Mouse (Mus musculus): ENCODE data around the gene Pias3. TPM values are rescaled to one million over a fixed set of nuclear protein-coding genes. Genes with fewer than 3 reads are reported as not detected.

Pias3 gene
- polyA plus RNA-seq, 1 experiment from 2014 or later, result 42.9 TPM

- H3K9me3 ChIP-seq, result no peaks in the 10 kb centered on the region
- no peak overlapping the region for H3K9ac ChIP-seq
- peaks cover 55% of the 10 kb centered on the region for H3K36me3 ChIP-seq
- no peak overlapping the region for H3K27ac ChIP-seq
- H3K27me3 ChIP-seq (replicated peaks), result 0 out of 2 replicates have a peak, but pooled peaks cover 5% of the 10 kb centered on the region
- peak overlapping the region; percentile 84; the same call in 1 of the 2 replicates for H3K4me2 ChIP-seq (replicated peaks)
- H3K4me3 ChIP-seq, result no peak overlapping the region
- peaks cover 5% of the 10 kb centered on the region; the same call in 1 of the 2 replicates for H3K4me1 ChIP-seq
- peak; percentile 15; the same call in 1 of the 2 replicates for ATAC-seq (ENCODE audit: low FRiP score, low read depth)
- WGBS, result 53% methylated on average over 2 of the region's 2 CpGs
Observed at GRCm38 (mm10) chr3:96708684-96709064, 12.5 kb downstream of the Pias3 start.

GRCm38 (mm10) chr3:96714286-96714685 lies 18.1 kb downstream of the Pias3 start:
- H3K27ac ChIP-seq, result no peak overlapping the region
- peaks cover 77% of the 10 kb centered on the region for H3K36me3 ChIP-seq
- H3K4me1 ChIP-seq, result no peaks in the 10 kb centered on the region
- no peak overlapping the region for H3K4me3 ChIP-seq
- H3K4me2 ChIP-seq (replicated peaks), result no peak overlapping the region
- WGBS, result 96% methylated on average over 5 of the region's 5 CpGs
- no peak for ATAC-seq (ENCODE audit: low FRiP score, low read depth)
- no peaks in the 10 kb centered on the region for H3K27me3 ChIP-seq (replicated peaks)
- H3K9ac ChIP-seq, result no peak overlapping the region
- no peaks in the 10 kb centered on the region for H3K9me3 ChIP-seq

GRCm38 (mm10) chr3:96715854-96716253 lies 19.7 kb downstream of the Pias3 start:
- no peak overlapping the region for H3K4me2 ChIP-seq (replicated peaks)
- peaks cover 68% of the 10 kb centered on the region for H3K36me3 ChIP-seq
- ATAC-seq (ENCODE audit: low FRiP score, low read depth), result no peak
- no peaks in the 10 kb centered on the region for H3K4me1 ChIP-seq
- WGBS, result 70% methylated on average over 2 of the region's 2 CpGs
- no peak overlapping the region for H3K27ac ChIP-seq
- H3K4me3 ChIP-seq, result no peak overlapping the region
- no peaks in the 10 kb centered on the region for H3K27me3 ChIP-seq (replicated peaks)
- H3K9ac ChIP-seq, result no peak overlapping the region
- no peaks in the 10 kb centered on the region for H3K9me3 ChIP-seq

GRCm38 (mm10) chr3:96719173-96719572 lies 23.0 kb downstream of the Pias3 start:
- 37% methylated on average over 14 of the region's 14 CpGs for WGBS
- no peak overlapping the region for H3K4me2 ChIP-seq (replicated peaks)
- no peak for ATAC-seq (ENCODE audit: low FRiP score, low read depth)
- no peaks in the 10 kb centered on the region for H3K4me1 ChIP-seq
- H3K27ac ChIP-seq, result no peak overlapping the region
- no peaks in the 10 kb centered on the region for H3K9me3 ChIP-seq
- H3K36me3 ChIP-seq, result peaks cover 63% of the 10 kb centered on the region
- no peaks in the 10 kb centered on the region for H3K27me3 ChIP-seq (replicated peaks)
- H3K4me3 ChIP-seq, result no peak overlapping the region
- no peak overlapping the region for H3K9ac ChIP-seq

- WGBS, result under 1% methylated on average over 52 of the region's 52 CpGs
- Histone ChIP-seq H3K27me3 (replicated peaks) (no peaks in the 10 kb centered on the region), H3K27ac (peak within 1 kb of the TSS; percentile 32; the same call in 1 of the 2 replicates), H3K4me2 (replicated peaks) (peak within 1 kb of the TSS; percentile 78), H3K4me1 (peaks cover 26% of the 10 kb centered on the region), H3K4me3 (peak within 1 kb of the TSS; percentile 85), H3K9me3 (no peaks in the 10 kb centered on the region), H3K9ac (peak within 1 kb of the TSS; percentile 87), H3K36me3 (peaks cover 13% of the 10 kb centered on the region)
- ATAC-seq (ENCODE audit: low FRiP score, low read depth), result peak; percentile 99
Observed at GRCm38 (mm10) chr3:96727343-96727827, 31.2 kb downstream of the Pias3 start, which contains the start of the genes Polr3c and Rnf115. Polr3c (minus strand) TSS chr3:96727628. Rnf115 (plus strand) TSS chr3:96727664.

GRCm38 (mm10) chr3:96727828-96728633 lies 31.8 kb downstream of the Pias3 start:
- peak overlapping the region; percentile 78 for H3K4me2 ChIP-seq (replicated peaks)
- H3K4me3 ChIP-seq, result peak overlapping the region; percentile 85
- no peaks in the 10 kb centered on the region for H3K9me3 ChIP-seq
- H3K36me3 ChIP-seq, result peaks cover 7% of the 10 kb centered on the region
- under 1% methylated on average over 42 of the region's 42 CpGs for WGBS
- peak overlapping the region; percentile 87 for H3K9ac ChIP-seq
- no peak; the same call in 1 of the 2 replicates for ATAC-seq (ENCODE audit: low FRiP score, low read depth)
- no peaks in the 10 kb centered on the region for H3K27me3 ChIP-seq (replicated peaks)
- peaks cover 26% of the 10 kb centered on the region for H3K4me1 ChIP-seq
- peak overlapping the region; percentile 32; the same call in 1 of the 2 replicates for H3K27ac ChIP-seq

GRCm38 (mm10) chr3:96728634-96729402 lies 32.6 kb downstream of the Pias3 start:
- H3K27ac ChIP-seq, result no peak overlapping the region
- H3K36me3 ChIP-seq, result no peaks in the 10 kb centered on the region
- no peaks in the 10 kb centered on the region for H3K9me3 ChIP-seq
- peaks cover 26% of the 10 kb centered on the region for H3K4me1 ChIP-seq
- 58% methylated on average over 7 of the region's 7 CpGs for WGBS
- H3K4me2 ChIP-seq (replicated peaks), result peak overlapping the region; percentile 78
- no peak for ATAC-seq (ENCODE audit: low FRiP score, low read depth)
- H3K4me3 ChIP-seq, result peak overlapping the region; percentile 85
- 0 out of 2 replicates have a peak overlapping the region, but pooled peaks have one; percentile 3 for H3K9ac ChIP-seq
- H3K27me3 ChIP-seq (replicated peaks), result no peaks in the 10 kb centered on the region

- Histone ChIP-seq H3K36me3 (no peaks in the 10 kb centered on the region), H3K4me2 (replicated peaks) (peak overlapping the region; percentile 78; the same call in 1 of the 2 replicates), H3K27me3 (replicated peaks) (no peaks in the 10 kb centered on the region), H3K4me1 (peaks cover 26% of the 10 kb centered on the region), H3K9ac (no peak overlapping the region), H3K9me3 (no peaks in the 10 kb centered on the region), H3K27ac (no peak overlapping the region), H3K4me3 (no peak overlapping the region)
- ATAC-seq (ENCODE audit: low FRiP score, low read depth), result no peak
- 76% methylated on average over 3 of the region's 3 CpGs for WGBS
Observed at GRCm38 (mm10) chr3:96729403-96729784, 33.2 kb downstream of the Pias3 start.

GRCm38 (mm10) chr3:96730785-96731184 lies 34.6 kb downstream of the Pias3 start:
- 75% methylated on average over 5 of the region's 5 CpGs for WGBS
- no peak overlapping the region for H3K4me3 ChIP-seq

GRCm38 (mm10) chr3:96733984-96734383 lies 37.8 kb downstream of the Pias3 start:
- WGBS, result 94% methylated on average over 1 of the region's 1 CpGs
- Histone ChIP-seq H3K4me1 (peaks cover 12% of the 10 kb centered on the region), H3K4me2 (replicated peaks) (no peak overlapping the region), H3K4me3 (no peak overlapping the region), H3K36me3 (no peaks in the 10 kb centered on the region), H3K9ac (no peak overlapping the region), H3K9me3 (no peaks in the 10 kb centered on the region), H3K27ac (no peak overlapping the region), H3K27me3 (replicated peaks) (no peaks in the 10 kb centered on the region)
- ATAC-seq (ENCODE audit: low FRiP score, low read depth), result no peak

More at GRCm38 (mm10) chr3:96730785-96731184, 34.6 kb downstream of the Pias3 start:
- peaks cover 26% of the 10 kb centered on the region for H3K4me1 ChIP-seq
- H3K36me3 ChIP-seq, result no peaks in the 10 kb centered on the region
- no peak overlapping the region for H3K4me2 ChIP-seq (replicated peaks)
- no peak overlapping the region for H3K27ac ChIP-seq
- no peaks in the 10 kb centered on the region for H3K27me3 ChIP-seq (replicated peaks)
- no peak for ATAC-seq (ENCODE audit: low FRiP score, low read depth)
- no peak overlapping the region for H3K9ac ChIP-seq
- no peaks in the 10 kb centered on the region for H3K9me3 ChIP-seq

GRCm38 (mm10) chr3:96735200-96735599 lies 39.0 kb downstream of the Pias3 start:
- Histone ChIP-seq H3K9me3 (no peaks in the 10 kb centered on the region), H3K4me3 (no peak overlapping the region), H3K4me2 (replicated peaks) (no peak overlapping the region), H3K4me1 (0 out of 2 replicates have a peak, but pooled peaks cover 6% of the 10 kb centered on the region), H3K36me3 (no peaks in the 10 kb centered on the region), H3K27me3 (replicated peaks) (no peaks in the 10 kb centered on the region), H3K27ac (no peak overlapping the region), H3K9ac (no peak overlapping the region)
- no peak for ATAC-seq (ENCODE audit: low FRiP score, low read depth)
- 71% methylated on average over 2 of the region's 2 CpGs for WGBS

All from neural tube, embryonic 12.5 days (tissue).